Mouse (Mus musculus): ENCODE measurements around the gene Igfbp4. TPM values are rescaled to one million over a fixed set of nuclear protein-coding genes. Genes with fewer than 3 reads are reported as not detected.

The Igfbp4 gene
- polyA plus RNA-seq, 1 experiment from 2014 or later = 168 TPM

GRCm38 (mm10) chr11:99096996-99097774, 56.1 kb downstream of the Igfbp4 start:
- H3K27me3 ChIP-seq = no peaks in the 10 kb centered on the region
- no peaks in the 10 kb centered on the region for H3K4me1 ChIP-seq (replicated peaks)
- no peaks in the 10 kb centered on the region for H3K9me3 ChIP-seq (replicated peaks)
- DNase-seq (no peak), ATAC-seq (ENCODE audit: low read depth) (no peak)
- H3K27ac ChIP-seq = no peak overlapping the region
- H3K4me3 ChIP-seq (replicated peaks) = no peak overlapping the region
- no peaks in the 10 kb centered on the region for H3K36me3 ChIP-seq
- no peak overlapping the region for H3K4me2 ChIP-seq
- no peak overlapping the region for H3K9ac ChIP-seq
- WGBS (ENCODE audit: insufficient replicate concordance) = 66% methylated on average over 8 of the region's 8 CpGs

DNA sequence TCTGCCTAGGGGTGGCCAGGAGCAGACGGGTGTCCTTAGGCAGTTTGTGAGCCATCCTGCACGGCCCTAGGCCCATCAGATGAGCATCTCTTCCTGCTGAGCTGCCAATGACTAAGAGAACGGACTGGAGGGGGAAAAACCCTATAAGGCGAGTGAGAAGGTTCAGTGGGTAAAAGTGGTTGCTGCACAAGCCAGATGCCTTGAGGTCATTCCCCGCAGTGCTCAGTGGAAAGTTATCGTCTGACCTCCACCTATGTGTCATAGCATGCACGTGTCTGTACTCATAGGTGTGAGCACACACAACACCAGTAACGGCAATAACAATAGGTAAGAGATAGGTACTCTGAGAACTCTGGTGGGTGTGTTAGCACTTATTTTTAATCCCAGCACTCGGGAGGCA, 57.9 kb downstream of the Igfbp4 start:
- no peak overlapping the region for H3K9ac ChIP-seq
- no peaks in the 10 kb centered on the region for H3K36me3 ChIP-seq
- DNase-seq (no peak), ATAC-seq (ENCODE audit: low read depth) (no peak)
- no peak overlapping the region for H3K4me3 ChIP-seq (replicated peaks)
- H3K4me1 ChIP-seq (replicated peaks) = no peaks in the 10 kb centered on the region
- no peak overlapping the region for H3K27ac ChIP-seq
- H3K9me3 ChIP-seq (replicated peaks) = no peaks in the 10 kb centered on the region
- 60% methylated on average over 9 of the region's 9 CpGs for WGBS (ENCODE audit: insufficient replicate concordance)
- H3K27me3 ChIP-seq = no peaks in the 10 kb centered on the region
- H3K4me2 ChIP-seq = no peak overlapping the region

DNA sequence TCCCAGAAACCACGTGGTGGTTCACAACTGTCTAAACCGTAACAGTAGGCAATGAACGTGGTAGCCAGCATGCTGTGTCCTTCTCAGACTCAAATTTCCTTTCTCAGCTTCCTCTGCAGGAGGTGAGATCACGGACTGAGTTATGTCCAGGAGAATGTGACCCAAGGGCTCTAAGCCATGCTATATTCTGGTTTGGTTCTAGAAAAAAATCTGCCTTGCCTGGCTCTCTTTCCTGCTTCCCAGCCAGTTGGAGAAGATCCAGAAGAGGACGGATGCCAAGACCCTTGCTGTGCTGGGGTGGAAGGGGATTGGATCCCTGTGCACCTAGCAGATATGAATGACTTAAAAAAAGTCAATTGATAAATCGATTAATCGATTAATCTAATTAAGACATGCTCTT, 58.5 kb downstream of the Igfbp4 start:
- H3K4me1 ChIP-seq (replicated peaks) = no peaks in the 10 kb centered on the region
- H3K4me2 ChIP-seq = no peak overlapping the region
- no peaks in the 10 kb centered on the region for H3K36me3 ChIP-seq
- no peaks in the 10 kb centered on the region for H3K27me3 ChIP-seq
- ATAC-seq (ENCODE audit: low read depth) (no peak), DNase-seq (no peak)
- H3K27ac ChIP-seq = no peak overlapping the region
- 58% methylated on average over 7 of the region's 7 CpGs for WGBS (ENCODE audit: insufficient replicate concordance)
- H3K4me3 ChIP-seq (replicated peaks) = no peak overlapping the region
- no peaks in the 10 kb centered on the region for H3K9me3 ChIP-seq (replicated peaks)
- no peak overlapping the region for H3K9ac ChIP-seq

DNA sequence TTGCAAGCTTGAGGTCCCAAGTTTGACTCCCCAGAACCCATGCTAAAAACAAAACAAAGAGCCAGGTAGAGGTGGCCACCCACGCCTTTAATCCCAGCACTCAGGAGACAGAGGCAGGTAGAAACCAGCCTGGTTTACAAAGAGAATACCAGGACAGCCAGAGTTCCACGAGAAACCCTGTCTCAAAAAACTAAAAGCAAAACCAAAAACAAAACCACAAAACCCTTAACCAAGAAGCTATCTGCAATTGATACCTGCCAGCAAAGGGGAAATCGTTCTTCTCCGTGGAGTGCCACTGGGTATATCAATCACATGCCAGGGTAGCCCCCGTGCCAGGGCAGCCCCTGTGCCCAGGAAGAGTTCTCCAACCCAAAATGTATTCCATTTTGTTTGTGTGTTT, 59.2 kb downstream of the Igfbp4 start:
- no peaks in the 10 kb centered on the region for H3K9me3 ChIP-seq (replicated peaks)
- no peak for ATAC-seq (ENCODE audit: low read depth)
- H3K27ac ChIP-seq = no peak overlapping the region
- no peak overlapping the region for H3K4me2 ChIP-seq
- DNase-seq = no peak
- WGBS (ENCODE audit: insufficient replicate concordance) = 31% methylated on average over 5 of the region's 5 CpGs
- no peak overlapping the region for H3K4me3 ChIP-seq (replicated peaks)
- H3K36me3 ChIP-seq = no peaks in the 10 kb centered on the region
- H3K9ac ChIP-seq = no peak overlapping the region
- no peaks in the 10 kb centered on the region for H3K27me3 ChIP-seq
- H3K4me1 ChIP-seq (replicated peaks) = peaks cover 6% of the 10 kb centered on the region

DNA sequence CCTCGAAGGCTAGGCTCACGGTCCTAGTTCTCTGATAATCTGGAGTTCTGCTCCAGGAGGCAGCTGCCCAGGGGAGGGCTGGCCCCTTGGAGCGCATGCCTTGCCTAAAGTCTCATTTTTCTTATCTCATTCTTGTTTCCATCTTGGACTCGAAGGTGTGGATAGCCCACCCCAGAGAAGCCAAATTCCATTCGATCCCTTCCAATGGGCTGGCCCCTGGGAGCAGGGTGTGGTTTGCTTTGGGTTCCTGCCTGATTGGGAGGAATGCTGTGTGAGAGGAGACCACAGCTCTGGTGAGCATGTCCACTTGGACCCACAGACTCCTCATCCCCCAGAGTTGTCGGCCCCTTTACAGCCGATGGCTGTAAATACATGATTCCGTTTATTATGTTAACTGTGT, 60.6 kb downstream of the Igfbp4 start:
- H3K9me3 ChIP-seq (replicated peaks) = no peaks in the 10 kb centered on the region
- no peaks in the 10 kb centered on the region for H3K36me3 ChIP-seq
- H3K9ac ChIP-seq = no peak overlapping the region
- ATAC-seq (ENCODE audit: low read depth) (no peak), DNase-seq (no peak)
- H3K27ac ChIP-seq = no peak overlapping the region
- no peaks in the 10 kb centered on the region for H3K27me3 ChIP-seq
- H3K4me1 ChIP-seq (replicated peaks) = peaks cover 21% of the 10 kb centered on the region
- 51% methylated on average over 8 of the region's 8 CpGs for WGBS (ENCODE audit: insufficient replicate concordance)
- no peak overlapping the region for H3K4me3 ChIP-seq (replicated peaks)
- H3K4me2 ChIP-seq = no peak overlapping the region

GRCm38 (mm10) chr11:99102575-99103270, 61.7 kb downstream of the Igfbp4 start:
- no peak overlapping the region for H3K4me2 ChIP-seq
- H3K27me3 ChIP-seq = no peaks in the 10 kb centered on the region
- no peak overlapping the region for H3K4me3 ChIP-seq (replicated peaks)
- WGBS (ENCODE audit: insufficient replicate concordance) = 51% methylated on average over 9 of the region's 9 CpGs
- DNase-seq (no peak), ATAC-seq (ENCODE audit: low read depth) (no peak)
- peaks cover 24% of the 10 kb centered on the region for H3K4me1 ChIP-seq (replicated peaks)
- no peak overlapping the region for H3K27ac ChIP-seq
- no peaks in the 10 kb centered on the region for H3K36me3 ChIP-seq
- H3K9ac ChIP-seq = no peak overlapping the region
- H3K9me3 ChIP-seq (replicated peaks) = no peaks in the 10 kb centered on the region

Other genes starting within 250 kb of the Igfbp4 start
- 6.8 and 6.9 TPM in 2 replicates for gene Msl1, start 245.7 kb upstream of the Igfbp4 start, polyA plus RNA-seq (2015; fragmentation: Nextera tagmentation; extraction: Ambion mirVana)
- gene Casc3, start 236.3 kb upstream of the Igfbp4 start, polyA plus RNA-seq (2015; fragmentation: Nextera tagmentation; extraction: Ambion mirVana) = 13.3 and 16.1 TPM in 2 replicates
- gene Rapgefl1, start 204.5 kb upstream of the Igfbp4 start, polyA plus RNA-seq (2015; fragmentation: Nextera tagmentation; extraction: Ambion mirVana) = 0.20 and 0.23 TPM in 2 replicates
- gene Wipf2, start 177.6 kb upstream of the Igfbp4 start, polyA plus RNA-seq (2015; fragmentation: Nextera tagmentation; extraction: Ambion mirVana) = 1.3 TPM in 2 replicates
- gene Cdc6, start 133.4 kb upstream of the Igfbp4 start, polyA plus RNA-seq (2015; fragmentation: Nextera tagmentation; extraction: Ambion mirVana) = 69.1 and 79.8 TPM in 2 replicates
- 3.4 and 3.8 TPM in 2 replicates for gene Rara, start 113.4 kb upstream of the Igfbp4 start, polyA plus RNA-seq (2015; fragmentation: Nextera tagmentation; extraction: Ambion mirVana)
- gene Gjd3, start 58.2 kb upstream of the Igfbp4 start, polyA plus RNA-seq (2015; fragmentation: Nextera tagmentation; extraction: Ambion mirVana) = not detected in 2 replicates
- gene Top2a, start 17.1 kb upstream of the Igfbp4 start, polyA plus RNA-seq (2015; fragmentation: Nextera tagmentation; extraction: Ambion mirVana) = 208 and 245 TPM in 2 replicates
- gene Tns4, start 48.1 kb downstream of the Igfbp4 start, polyA plus RNA-seq (2015; fragmentation: Nextera tagmentation; extraction: Ambion mirVana) = 0.22 and 0.32 TPM in 2 replicates
- 0.07 and 0.17 TPM in 2 replicates for gene Ccr7, start 113.8 kb downstream of the Igfbp4 start, polyA plus RNA-seq (2015; fragmentation: Nextera tagmentation; extraction: Ambion mirVana)
- gene Smarce1, start 189.8 kb downstream of the Igfbp4 start, polyA plus RNA-seq (2015; fragmentation: Nextera tagmentation; extraction: Ambion mirVana) = 96.0 and 123 TPM in 2 replicates
- gene Krt222, start 202.8 kb downstream of the Igfbp4 start, polyA plus RNA-seq (2015; fragmentation: Nextera tagmentation; extraction: Ambion mirVana) = 0.05 and 0.29 TPM in 2 replicates
- not detected in 2 replicates for gene Krt24, start 244.0 kb downstream of the Igfbp4 start, polyA plus RNA-seq (2015; fragmentation: Nextera tagmentation; extraction: Ambion mirVana)

Data from liver, embryonic 13.5 days (tissue).